Mouse (Mus musculus): ENCODE measurements around the gene Hoxc5. TPM values are rescaled to one million over a fixed set of nuclear protein-coding genes. Genes with fewer than 3 reads are reported as not detected.

Hoxc5 gene
- polyA plus RNA-seq, 1 experiment from 2014 or later = 6.3 TPM

GRCm38 (mm10) chr15:102980912-102981311 lies 13.7 kb downstream of the Hoxc5 start:
- Histone ChIP-seq H3K27ac (peak overlapping the region; percentile 50), H3K36me3 (no peaks in the 10 kb centered on the region), H3K27me3 (peaks cover 99% of the 10 kb centered on the region), H3K4me2 (peak overlapping the region; percentile 82), H3K4me3 (replicated peaks) (peak overlapping the region; percentile 53), H3K9ac (replicated peaks) (0 out of 2 replicates have a peak overlapping the region, but pooled peaks have one; percentile 31), H3K9me3 (no peaks in the 10 kb centered on the region), H3K4me1 (replicated peaks) (peaks cover 81% of the 10 kb centered on the region)
- under 1% methylated on average over 14 of the region's 14 CpGs for WGBS
- no peak for ATAC-seq (ENCODE audit: insufficient number of reproducible peaks, insufficient read depth, low FRiP score, low TSS enrichment, low read depth)

GRCm38 (mm10) chr15:102981379-102982288 lies 14.4 kb downstream of the Hoxc5 start:
- Histone ChIP-seq H3K36me3 (no peaks in the 10 kb centered on the region), H3K4me3 (replicated peaks) (peak overlapping the region; percentile 53), H3K9me3 (no peaks in the 10 kb centered on the region), H3K4me2 (peak overlapping the region; percentile 82), H3K27ac (peak overlapping the region; percentile 74), H3K4me1 (replicated peaks) (peaks cover 75% of the 10 kb centered on the region), H3K9ac (replicated peaks) (peak overlapping the region; percentile 81), H3K27me3 (peaks cover 99% of the 10 kb centered on the region)
- no peak for ATAC-seq (ENCODE audit: insufficient number of reproducible peaks, insufficient read depth, low FRiP score, low TSS enrichment, low read depth)
- under 1% methylated on average over 88 of the region's 88 CpGs for WGBS

GRCm38 (mm10) chr15:102983716-102984115 lies 16.5 kb downstream of the Hoxc5 start:
- Histone ChIP-seq H3K27ac (no peak overlapping the region), H3K9ac (replicated peaks) (no peak overlapping the region), H3K4me2 (peak overlapping the region; percentile 82), H3K4me3 (replicated peaks) (peak overlapping the region; percentile 53), H3K4me1 (replicated peaks) (peaks cover 56% of the 10 kb centered on the region), H3K36me3 (no peaks in the 10 kb centered on the region), H3K9me3 (no peaks in the 10 kb centered on the region), H3K27me3 (peaks cover 99% of the 10 kb centered on the region)
- ATAC-seq (ENCODE audit: insufficient number of reproducible peaks, insufficient read depth, low FRiP score, low TSS enrichment, low read depth) = no peak
- WGBS = 3% methylated on average over 12 of the region's 12 CpGs

- no peaks in the 10 kb centered on the region for H3K9me3 ChIP-seq
- no peaks in the 10 kb centered on the region for H3K36me3 ChIP-seq
- WGBS = 5% methylated on average over 10 of the region's 10 CpGs
- H3K4me1 ChIP-seq (replicated peaks) = peaks cover 48% of the 10 kb centered on the region
- H3K4me2 ChIP-seq = peak overlapping the region; percentile 11
- no peak overlapping the region for H3K9ac ChIP-seq (replicated peaks)
- H3K27ac ChIP-seq = no peak overlapping the region
- peaks cover 99% of the 10 kb centered on the region for H3K27me3 ChIP-seq
- ATAC-seq (ENCODE audit: insufficient number of reproducible peaks, insufficient read depth, low FRiP score, low TSS enrichment, low read depth) = no peak
- no peak overlapping the region for H3K4me3 ChIP-seq (replicated peaks)
Observed at GRCm38 (mm10) chr15:102984521-102984920, 17.3 kb downstream of the Hoxc5 start.

- Histone ChIP-seq H3K36me3 (no peaks in the 10 kb centered on the region), H3K9me3 (no peaks in the 10 kb centered on the region), H3K4me3 (replicated peaks) (no peak overlapping the region), H3K4me2 (no peak overlapping the region; the same call in 1 of the 2 replicates), H3K4me1 (replicated peaks) (peaks cover 45% of the 10 kb centered on the region), H3K27ac (no peak overlapping the region), H3K27me3 (peaks cover 99% of the 10 kb centered on the region), H3K9ac (replicated peaks) (no peak overlapping the region)
- WGBS = 10% methylated on average over 3 of the region's 3 CpGs
- no peak for ATAC-seq (ENCODE audit: insufficient number of reproducible peaks, insufficient read depth, low FRiP score, low TSS enrichment, low read depth)
Observed at GRCm38 (mm10) chr15:102984925-102985324, 17.7 kb downstream of the Hoxc5 start.

GRCm38 (mm10) chr15:102987124-102987833 lies 20.0 kb downstream of the Hoxc5 start:
- H3K27me3 ChIP-seq = peaks cover 99% of the 10 kb centered on the region
- peaks cover 37% of the 10 kb centered on the region for H3K4me1 ChIP-seq (replicated peaks)
- no peak overlapping the region for H3K27ac ChIP-seq
- H3K4me2 ChIP-seq = no peak overlapping the region
- no peak overlapping the region for H3K9ac ChIP-seq (replicated peaks)
- H3K9me3 ChIP-seq = no peaks in the 10 kb centered on the region
- WGBS = 3% methylated on average over 21 of the region's 21 CpGs
- no peaks in the 10 kb centered on the region for H3K36me3 ChIP-seq
- no peak overlapping the region for H3K4me3 ChIP-seq (replicated peaks)
- no peak for ATAC-seq (ENCODE audit: insufficient number of reproducible peaks, insufficient read depth, low FRiP score, low TSS enrichment, low read depth)

- Histone ChIP-seq H3K27ac (no peak overlapping the region), H3K36me3 (no peaks in the 10 kb centered on the region), H3K27me3 (peaks cover 100% of the 10 kb centered on the region), H3K9ac (replicated peaks) (no peak overlapping the region), H3K4me3 (replicated peaks) (no peak overlapping the region), H3K4me1 (replicated peaks) (peaks cover 33% of the 10 kb centered on the region), H3K9me3 (no peaks in the 10 kb centered on the region), H3K4me2 (no peak overlapping the region)
- 23% methylated on average over 5 of the region's 5 CpGs for WGBS
- no peak for ATAC-seq (ENCODE audit: insufficient number of reproducible peaks, insufficient read depth, low FRiP score, low TSS enrichment, low read depth)
Observed at GRCm38 (mm10) chr15:102988078-102988477, 20.8 kb downstream of the Hoxc5 start.

- Histone ChIP-seq H3K27me3 (peaks cover 96% of the 10 kb centered on the region), H3K4me2 (peak within 1 kb of the TSS; percentile 63), H3K4me1 (replicated peaks) (peaks cover 16% of the 10 kb centered on the region), H3K27ac (no peak within 1 kb of the TSS), H3K4me3 (replicated peaks) (peak within 1 kb of the TSS; percentile 34), H3K9me3 (no peaks in the 10 kb centered on the region), H3K36me3 (no peaks in the 10 kb centered on the region), H3K9ac (replicated peaks) (peak within 1 kb of the TSS; percentile 51)
- WGBS = 2% methylated on average over 69 of the region's 69 CpGs
- no peak for ATAC-seq (ENCODE audit: insufficient number of reproducible peaks, insufficient read depth, low FRiP score, low TSS enrichment, low read depth)
Observed at GRCm38 (mm10) chr15:102990461-102991397, 23.5 kb downstream of the Hoxc5 start, which contains the start of gene Hoxc8. Gene Hoxc8, plus strand, starts transcription at chr15:102990607.

- peaks cover 96% of the 10 kb centered on the region for H3K27me3 ChIP-seq
- no peak overlapping the region for H3K27ac ChIP-seq
- H3K4me3 ChIP-seq (replicated peaks) = no peak overlapping the region
- 5% methylated on average over 7 of the region's 7 CpGs for WGBS
- H3K4me2 ChIP-seq = peak overlapping the region; percentile 30; the same call in 1 of the 2 replicates
- no peak for ATAC-seq (ENCODE audit: insufficient number of reproducible peaks, insufficient read depth, low FRiP score, low TSS enrichment, low read depth)
- no peaks in the 10 kb centered on the region for H3K36me3 ChIP-seq
- no peaks in the 10 kb centered on the region for H3K9me3 ChIP-seq
- peaks cover 22% of the 10 kb centered on the region for H3K4me1 ChIP-seq (replicated peaks)
- H3K9ac ChIP-seq (replicated peaks) = no peak overlapping the region
Observed at GRCm38 (mm10) chr15:102991782-102992181, 24.5 kb downstream of the Hoxc5 start.

GRCm38 (mm10) chr15:102992206-102992605 lies 25.0 kb downstream of the Hoxc5 start:
- Histone ChIP-seq H3K27ac (no peak overlapping the region), H3K9me3 (no peaks in the 10 kb centered on the region), H3K27me3 (peaks cover 95% of the 10 kb centered on the region), H3K4me3 (replicated peaks) (no peak overlapping the region), H3K4me2 (peak overlapping the region; percentile 30; the same call in 1 of the 2 replicates), H3K4me1 (replicated peaks) (peaks cover 24% of the 10 kb centered on the region), H3K36me3 (no peaks in the 10 kb centered on the region), H3K9ac (replicated peaks) (no peak overlapping the region)
- 5% methylated on average over 11 of the region's 11 CpGs for WGBS
- no peak for ATAC-seq (ENCODE audit: insufficient number of reproducible peaks, insufficient read depth, low FRiP score, low TSS enrichment, low read depth)
